Mouse (Mus musculus) spleen, postnatal 4 days (tissue): ENCODE results near the gene Bmpr1a.
"Not testable (repeated sequence)": the region's sequence is repeated elsewhere in the genome, so short reads cannot be mapped to it uniquely, and the experiment has no call there.

Source experiments
- DNase-seq, 2 experiments: peaks; one replicate each; pipeline ENCODE4 v3.0.0; 2022; ENCODE audit warnings: low spot score in 2 of 2

The Bmpr1a gene

GRCm38 (mm10) chr14:34450451-34450850 lies 52.7 kb downstream of the Bmpr1a start:
- DNase-seq = no peak

- DNase-seq = no peak
Measured at GRCm38 (mm10) chr14:34449807-34450206, 53.3 kb downstream of the Bmpr1a start.

- DNase-seq = no peak
Measured at GRCm38 (mm10) chr14:34448398-34448797, 54.7 kb downstream of the Bmpr1a start.

- DNase-seq = no peak
Measured at GRCm38 (mm10) chr14:34447659-34448058, 55.5 kb downstream of the Bmpr1a start.

GRCm38 (mm10) chr14:34446624-34447023 lies 56.5 kb downstream of the Bmpr1a start:
- no peak for DNase-seq

GRCm38 (mm10) chr14:34445348-34445747 lies 57.8 kb downstream of the Bmpr1a start:
- no peak for DNase-seq

GRCm38 (mm10) chr14:34444924-34445323 lies 58.2 kb downstream of the Bmpr1a start:
- DNase-seq = no peak

GRCm38 (mm10) chr14:34444368-34444767 lies 58.8 kb downstream of the Bmpr1a start:
- DNase-seq = no peak

GRCm38 (mm10) chr14:34442531-34442930 lies 60.6 kb downstream of the Bmpr1a start:
- no peak for DNase-seq

- DNase-seq = no peak
Measured at GRCm38 (mm10) chr14:34440526-34441066, 62.5 kb downstream of the Bmpr1a start.

- no peak for DNase-seq
Measured at GRCm38 (mm10) chr14:34429069-34429468, 74.1 kb downstream of the Bmpr1a start.

- no peak for DNase-seq
Measured at GRCm38 (mm10) chr14:34428274-34428673, 74.9 kb downstream of the Bmpr1a start.

- DNase-seq = no peak
Measured at GRCm38 (mm10) chr14:34421078-34421477, 82.1 kb downstream of the Bmpr1a start.

- DNase-seq = no peak
Measured at GRCm38 (mm10) chr14:34417501-34417900, 85.6 kb downstream of the Bmpr1a start.

GRCm38 (mm10) chr14:34416946-34417345 lies 86.2 kb downstream of the Bmpr1a start:
- not testable (repeated sequence) for DNase-seq

- no peak for DNase-seq
Measured at GRCm38 (mm10) chr14:34412164-34412896, 90.8 kb downstream of the Bmpr1a start.

- no peak for DNase-seq
Measured at GRCm38 (mm10) chr14:34410716-34411115, 92.4 kb downstream of the Bmpr1a start.

GRCm38 (mm10) chr14:34403424-34403823 lies 99.7 kb downstream of the Bmpr1a start:
- no peak for DNase-seq

- DNase-seq = no peak
Measured at GRCm38 (mm10) chr14:34402871-34403270, 100.3 kb downstream of the Bmpr1a start.

GRCm38 (mm10) chr14:34401135-34401534 lies 102.0 kb downstream of the Bmpr1a start:
- peak; percentile 70 to 87 for DNase-seq

- no peak for DNase-seq
Measured at GRCm38 (mm10) chr14:34400021-34400420, 103.1 kb downstream of the Bmpr1a start.

GRCm38 (mm10) chr14:34399301-34399700 lies 103.8 kb downstream of the Bmpr1a start:
- no peak for DNase-seq

- no peak for DNase-seq
Measured at GRCm38 (mm10) chr14:34398901-34399300, 104.2 kb downstream of the Bmpr1a start.

GRCm38 (mm10) chr14:34397871-34398270 lies 105.3 kb downstream of the Bmpr1a start:
- DNase-seq = no peak
